Comparison of ENCODE assay signal across 32 mouse cellular contexts in genomic region chr19:34796396-34796795, GRCm38 (mm10).
"Had no signal": no experiment of that assay in that cellular context is flagged by ENCODE, and none has a peak within 500 bp of the region (broad histone marks: within the 10 kb centered on the region; RNA-seq: fewer than 3 reads in every experiment).

No protein-coding gene starts in this region.

- H3K36me3 ChIP-seq: heart, embryonic 10.5 days; heart, embryonic 12.5 days; heart, embryonic 13.5 days; heart, embryonic 15.5 days; hindbrain, embryonic 10.5 days; hindbrain, embryonic 12.5 days; hindbrain, embryonic 13.5 days; hindbrain, embryonic 15.5 days; intestine, embryonic 15.5 days; kidney, embryonic 15.5 days had no signal

- H3K27ac ChIP-seq: heart, embryonic 10.5 days; heart, embryonic 13.5 days; heart, embryonic 15.5 days; hindbrain, embryonic 10.5 days; hindbrain, embryonic 12.5 days; hindbrain, embryonic 13.5 days; hindbrain, embryonic 14.5 days; hindbrain, embryonic 15.5 days; hindbrain, postnatal 0 days; intestine, embryonic 15.5 days; kidney, embryonic 15.5 days; kidney, postnatal 0 days; layer of hippocampus, adult 2 months; left cerebral cortex, adult 2 months had no signal

- H3K4me2 ChIP-seq: heart, embryonic 11.5 days; heart, embryonic 12.5 days; heart, embryonic 13.5 days; heart, embryonic 15.5 days; hindbrain, embryonic 12.5 days; hindbrain, embryonic 13.5 days; hindbrain, embryonic 14.5 days; hindbrain, embryonic 15.5 days; intestine, embryonic 15.5 days; kidney, embryonic 15.5 days had no signal

- H3K27me3 ChIP-seq: heart, embryonic 12.5 days; heart, embryonic 13.5 days; heart, embryonic 15.5 days; hindbrain, embryonic 12.5 days; hindbrain, embryonic 13.5 days; hindbrain, embryonic 15.5 days; intestine, embryonic 15.5 days; kidney, embryonic 15.5 days had no signal

- H3K9me3 ChIP-seq: heart, embryonic 10.5 days; heart, embryonic 12.5 days; heart, embryonic 13.5 days; heart, embryonic 15.5 days; hindbrain, embryonic 10.5 days; hindbrain, embryonic 12.5 days; hindbrain, embryonic 13.5 days; hindbrain, embryonic 15.5 days; intestine, embryonic 15.5 days; kidney, embryonic 15.5 days had no signal

- H3K9ac ChIP-seq: heart, embryonic 12.5 days; heart, embryonic 13.5 days; heart, embryonic 15.5 days; hindbrain, embryonic 12.5 days; hindbrain, embryonic 13.5 days; hindbrain, embryonic 14.5 days; hindbrain, embryonic 15.5 days; intestine, embryonic 15.5 days; kidney, embryonic 15.5 days had no signal

- H3K4me1 ChIP-seq: heart, embryonic 10.5 days; heart, embryonic 12.5 days; heart, embryonic 13.5 days; heart, embryonic 15.5 days; hindbrain, embryonic 10.5 days; hindbrain, embryonic 12.5 days; hindbrain, embryonic 13.5 days; hindbrain, embryonic 15.5 days; intestine, embryonic 15.5 days; kidney, embryonic 15.5 days had no signal

- H3K4me3 ChIP-seq: heart, embryonic 10.5 days; heart, embryonic 12.5 days; heart, embryonic 13.5 days; heart, embryonic 15.5 days; hindbrain, embryonic 10.5 days; hindbrain, embryonic 12.5 days; hindbrain, embryonic 13.5 days; hindbrain, embryonic 15.5 days; intestine, embryonic 15.5 days; kidney, embryonic 15.5 days; layer of hippocampus, adult 2 months; left cerebral cortex, adult 2 months had no signal

- ATAC-seq: hindbrain, embryonic 16.5 days; hindbrain, postnatal 0 days; inflammation-experienced regulatory T-cells, adult 6 months; intestine, embryonic 15.5 days; intestine, embryonic 16.5 days; intestine, postnatal 0 days had no signal

- DNase-seq: heart, postnatal 10 days; heart, postnatal 14 days; heart, postnatal 36 days; heart, postnatal 4 days; kidney, adult 11 months; kidney, adult 18-20 months; kidney, adult 8-10 months; kidney, postnatal 10 days; kidney, postnatal 14 days; kidney, postnatal 25 days; layer of hippocampus, adult 9-11 months; layer of hippocampus, postnatal 36 days had no signal
